Mouse (Mus musculus): ENCODE results near the gene Pdgfa.

The Pdgfa gene

DNA sequence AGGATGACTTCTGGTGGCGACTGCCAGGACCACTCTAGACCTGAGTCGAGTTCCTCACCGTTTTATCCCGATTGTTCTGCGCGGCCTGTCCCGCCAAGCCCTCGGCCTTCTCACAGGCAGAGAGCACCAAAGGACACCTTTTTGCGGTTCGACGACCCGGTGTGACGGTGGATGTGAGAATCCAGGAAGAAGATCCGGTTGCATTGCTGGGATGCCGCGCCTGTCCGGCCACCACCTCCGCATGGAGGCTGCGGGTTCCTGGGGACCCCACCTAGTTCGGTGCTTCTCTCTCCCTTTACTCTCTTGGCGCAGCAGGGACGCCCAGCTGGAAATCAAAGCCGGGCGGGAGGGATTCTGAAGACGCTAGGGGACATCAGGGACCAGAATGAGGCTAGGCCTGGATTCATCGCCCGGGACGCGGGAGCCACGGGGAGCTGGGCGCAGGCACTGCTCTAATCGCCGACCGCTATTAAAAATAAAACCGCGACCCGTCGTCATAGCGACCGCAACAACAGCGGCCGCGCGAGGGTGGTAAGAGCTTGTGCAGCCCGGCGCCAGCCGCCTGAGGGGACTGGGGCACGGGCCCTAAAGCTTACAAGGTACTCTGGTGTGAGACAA, at the start of gene Pdgfa:
Gene Pdgfa (minus strand): TSS at position 200 of the 618 bp plus-strand sequence.
- no peak for DNase-seq (ENCODE audit: low spot score)

GRCm38 (mm10) chr5:139046636-139047035, 49.5 kb upstream of the Pdgfa start:
- no peak for DNase-seq (ENCODE audit: low spot score)

DNA sequence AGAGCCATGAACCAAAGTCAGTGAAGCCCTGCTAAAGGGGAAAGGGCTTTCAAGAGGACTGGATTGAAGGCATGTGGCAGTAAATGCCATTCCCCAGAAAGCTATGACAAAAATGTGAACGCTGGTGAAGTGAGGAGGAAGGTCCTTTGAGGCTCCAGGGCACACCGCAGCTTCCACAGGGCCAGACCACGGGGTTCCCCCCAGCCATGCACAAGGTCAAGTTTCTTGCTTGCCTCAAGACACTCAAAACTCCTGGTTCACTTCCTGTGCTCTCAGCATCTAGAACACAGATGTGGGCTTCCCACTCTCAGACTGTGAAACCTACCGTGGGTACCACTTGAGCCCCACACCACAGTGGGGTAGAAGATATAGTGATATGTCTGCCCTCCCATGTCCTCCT, 46.4 kb upstream of the Pdgfa start:
- no peak for DNase-seq (ENCODE audit: low spot score)

- DNase-seq (ENCODE audit: low spot score) = no peak
These were observed 45.1 kb upstream of the Pdgfa start for GRCm38 (mm10) chr5:139042299-139042698.

DNA sequence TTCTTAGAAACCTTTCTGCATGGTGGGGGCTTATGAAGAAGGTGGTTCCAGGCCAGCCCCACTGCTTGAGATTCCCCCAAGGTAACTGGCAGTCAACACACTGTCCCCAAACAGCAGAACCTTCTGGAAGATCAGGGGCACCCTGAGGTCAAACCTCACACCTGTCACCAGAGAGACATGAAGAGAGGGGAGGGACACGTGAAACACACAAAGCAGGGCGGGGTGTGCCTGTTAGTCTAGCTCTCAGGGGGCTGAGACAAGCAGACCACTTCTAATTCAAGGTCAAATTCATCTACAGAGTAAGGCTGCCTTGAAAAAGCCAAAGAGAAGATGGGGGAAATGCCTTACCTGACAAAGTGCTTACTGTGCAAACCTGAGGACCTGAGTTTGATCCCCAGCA, 38.0 kb upstream of the Pdgfa start:
- no peak for DNase-seq (ENCODE audit: low spot score)

- DNase-seq (ENCODE audit: low spot score) = no peak
These were observed 37.6 kb upstream of the Pdgfa start for GRCm38 (mm10) chr5:139034746-139035145.

GRCm38 (mm10) chr5:139033406-139034317, 36.5 kb upstream of the Pdgfa start:
- DNase-seq (ENCODE audit: low spot score) = no peak

GRCm38 (mm10) chr5:139027603-139028002, 30.4 kb upstream of the Pdgfa start:
- no peak for DNase-seq (ENCODE audit: low spot score)

GRCm38 (mm10) chr5:139024351-139025105, 27.4 kb upstream of the Pdgfa start:
- DNase-seq (ENCODE audit: low spot score) = no peak

DNA sequence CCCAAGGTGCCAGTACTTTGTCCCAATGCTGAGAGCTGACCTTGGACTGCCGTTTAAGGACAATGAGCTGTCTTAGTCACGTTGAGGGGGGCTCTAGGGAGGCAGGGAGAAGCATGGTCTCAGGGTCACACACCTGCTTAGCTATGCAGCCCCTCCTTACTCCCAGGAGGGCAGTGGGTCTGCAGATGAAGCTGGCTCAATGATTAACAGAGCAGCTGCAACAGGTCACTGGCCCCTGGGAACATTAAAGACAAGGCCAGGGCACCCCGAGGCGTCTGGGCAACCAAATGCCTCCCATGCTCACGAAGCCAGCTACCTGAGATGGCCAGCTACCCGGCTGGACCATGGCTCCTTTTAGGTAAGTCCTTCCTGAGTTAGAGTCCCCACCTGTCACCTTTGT, 23.4 kb upstream of the Pdgfa start:
- DNase-seq (ENCODE audit: low spot score) = no peak

DNA sequence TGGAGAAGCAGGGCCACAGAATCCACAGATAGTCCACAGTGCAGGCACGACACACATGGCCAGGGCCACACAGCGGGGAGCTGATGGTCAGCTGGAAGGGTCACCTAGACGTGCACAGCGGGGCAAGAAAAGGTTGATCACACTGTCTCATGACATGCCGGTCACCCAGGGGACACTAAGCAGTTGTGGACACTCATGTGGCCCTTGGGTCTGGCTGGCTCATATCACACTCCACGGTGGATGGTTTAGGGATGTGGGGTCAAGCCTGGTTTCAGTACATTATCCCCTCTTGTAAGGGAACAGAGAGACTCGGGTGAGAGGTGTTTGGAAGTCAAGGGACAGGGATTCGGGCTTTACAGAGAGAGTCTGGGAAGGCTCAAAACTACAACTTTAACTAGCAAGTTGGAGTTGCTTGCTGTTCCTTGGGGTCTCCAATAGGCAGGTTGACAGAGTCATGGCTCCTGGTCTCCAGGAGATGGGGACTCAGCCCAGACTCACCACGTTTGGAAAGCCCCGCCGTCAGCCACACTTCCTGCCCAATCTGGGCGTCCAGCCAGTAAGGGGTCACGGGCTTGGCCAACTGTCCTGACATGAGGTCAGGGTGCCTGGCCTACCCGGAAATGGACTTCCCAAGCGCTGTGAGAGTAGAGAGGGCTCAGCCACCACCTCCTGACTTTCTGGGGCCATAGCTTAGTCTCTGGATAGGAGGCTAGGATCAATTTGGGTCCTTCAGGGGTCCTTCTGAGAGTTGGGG, 20.4 kb upstream of the Pdgfa start:
- no peak for DNase-seq (ENCODE audit: low spot score)

DNA sequence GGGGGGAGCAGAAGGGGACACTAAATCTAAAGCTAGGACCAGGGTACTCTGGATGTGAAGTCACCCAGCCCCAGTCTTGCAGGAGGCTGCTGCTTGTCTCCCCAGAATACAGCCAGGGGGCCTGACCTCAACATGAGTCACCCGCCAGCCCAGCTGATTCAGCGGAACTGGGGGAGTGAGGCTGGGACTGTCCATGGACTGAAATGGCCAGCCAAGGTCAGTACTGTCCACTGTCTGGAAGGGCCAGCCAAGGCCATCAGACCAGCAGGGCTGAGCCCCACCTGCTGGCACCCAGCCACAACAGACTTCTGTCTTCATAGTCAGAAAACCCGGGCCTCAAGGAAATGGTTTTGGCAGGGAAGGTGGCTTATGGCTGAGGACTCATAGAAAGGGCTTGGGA, 17.9 kb upstream of the Pdgfa start:
- no peak for DNase-seq (ENCODE audit: low spot score)

DNA sequence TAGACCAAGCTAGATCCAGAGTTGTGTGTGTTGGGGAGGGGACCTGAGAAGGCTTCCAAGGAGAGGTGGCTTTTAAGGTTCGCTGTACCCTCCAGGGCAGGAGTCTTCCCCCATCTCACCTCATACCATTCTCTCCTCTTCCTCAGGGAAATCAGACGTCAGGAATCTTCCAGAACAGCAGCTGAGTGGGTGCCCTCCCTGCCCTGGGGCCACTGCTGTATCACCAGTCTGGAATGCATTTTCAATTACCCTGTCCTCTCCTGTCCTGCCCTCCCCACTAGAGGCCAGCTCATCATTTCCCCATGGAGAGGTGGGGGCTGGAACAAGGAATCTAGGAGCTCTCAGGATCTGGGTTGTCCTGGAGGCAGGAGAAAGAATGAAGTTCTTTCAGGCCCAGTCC, 13.5 kb upstream of the Pdgfa start:
- DNase-seq (ENCODE audit: low spot score) = no peak

DNA sequence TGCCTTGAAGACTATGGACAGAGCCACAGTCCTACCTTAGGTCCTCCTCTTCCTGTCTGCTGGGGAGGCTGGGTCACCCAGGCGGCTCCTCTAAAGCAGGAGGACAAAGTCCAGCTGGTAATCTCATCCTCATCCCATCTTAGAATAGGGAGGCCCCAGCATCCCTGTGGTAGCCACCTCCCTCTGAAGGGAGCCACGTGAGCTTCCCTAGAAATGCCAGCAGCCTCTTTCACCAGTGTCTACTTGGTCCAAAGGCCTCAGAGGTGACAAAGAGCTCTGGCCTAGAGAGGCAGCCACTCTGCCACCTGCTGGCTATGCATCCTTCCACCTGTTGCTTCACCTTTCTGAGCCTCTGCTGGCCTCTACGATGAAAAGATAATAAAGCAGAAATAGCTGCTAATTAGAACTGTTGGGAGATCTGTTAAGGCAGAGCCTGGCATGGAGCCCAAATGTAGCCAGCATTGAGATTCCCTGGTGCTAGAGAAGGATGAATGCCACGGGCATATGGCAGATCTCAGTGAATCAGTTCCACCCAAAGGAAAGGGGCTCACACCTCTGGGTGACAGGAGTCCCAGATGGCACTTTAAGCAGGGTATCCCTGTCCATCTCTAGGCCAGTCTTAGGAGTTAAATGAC, 10.1 kb upstream of the Pdgfa start:
- DNase-seq (ENCODE audit: low spot score) = no peak

- no peak for DNase-seq (ENCODE audit: low spot score)
These were observed 7.4 kb upstream of the Pdgfa start for GRCm38 (mm10) chr5:139004588-139004987.

DNA sequence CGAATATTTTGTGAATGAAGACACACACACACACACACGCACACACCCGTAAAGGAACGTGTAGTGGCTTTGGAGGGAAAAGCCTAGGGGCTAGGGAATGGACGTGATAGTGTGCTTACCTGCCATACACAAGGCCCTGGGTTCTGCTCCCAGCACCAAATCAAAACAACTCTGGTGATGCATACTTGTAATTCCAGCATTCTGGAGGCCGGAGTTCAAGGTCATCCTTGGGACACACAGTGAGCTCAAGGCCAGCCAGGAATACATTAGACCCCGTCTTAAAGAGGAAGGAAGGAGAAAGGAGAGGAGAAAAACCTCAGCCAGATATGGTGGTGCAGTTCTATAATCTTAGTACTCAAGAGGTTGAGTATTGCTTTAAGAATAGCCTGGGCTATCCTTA, 2.5 kb upstream of the Pdgfa start:
- DNase-seq (ENCODE audit: low spot score) = no peak

GRCm38 (mm10) chr5:138997936-138998580, 888 bp upstream of the Pdgfa start:
- DNase-seq (ENCODE audit: low spot score) = no peak

DNA sequence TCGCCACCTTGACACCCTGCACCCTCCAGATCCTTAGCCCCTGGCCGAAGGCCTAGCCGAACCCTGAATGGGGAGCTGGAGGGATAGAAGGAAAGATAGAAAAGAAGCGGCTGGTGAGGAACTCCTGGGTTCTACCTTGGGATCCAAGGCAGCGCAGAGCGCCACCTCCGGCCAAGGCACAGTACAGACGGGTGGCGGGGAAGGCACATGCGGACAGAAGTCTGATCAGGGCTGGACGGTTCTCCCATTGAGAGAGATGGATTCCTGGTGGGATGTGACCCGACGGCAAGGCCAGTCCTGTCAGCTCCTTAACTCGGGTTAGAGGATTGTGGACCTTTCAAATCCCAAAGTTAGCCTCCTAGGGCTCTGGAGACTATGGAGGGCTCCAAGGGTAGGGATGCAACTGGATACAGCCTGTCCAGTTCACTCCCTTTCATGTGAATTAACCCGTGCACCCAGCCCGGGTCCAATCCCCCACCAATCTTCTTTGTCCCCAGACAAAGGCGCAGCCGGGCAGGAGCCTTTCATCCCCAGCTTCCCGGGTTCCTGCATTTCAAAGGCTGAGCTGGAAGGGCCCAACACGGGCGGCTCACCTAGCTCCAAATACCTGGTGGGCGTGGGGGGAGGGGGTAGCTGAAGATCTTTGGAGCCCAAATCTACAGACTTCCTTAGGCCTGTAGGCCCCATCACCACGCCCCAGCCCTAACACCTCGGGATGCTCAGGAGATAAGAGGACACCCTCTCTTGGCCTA, 672 bp downstream of the Pdgfa start:
- DNase-seq (ENCODE audit: low spot score) = no peak

- DNase-seq (ENCODE audit: low spot score) = no peak
These were observed 1.4 kb downstream of the Pdgfa start for GRCm38 (mm10) chr5:138995721-138996311.

All from T-cell, adult 2 months (primary cell).